16 mouse cellular contexts compared by ENCODE assay signal in the genomic region with DNA sequence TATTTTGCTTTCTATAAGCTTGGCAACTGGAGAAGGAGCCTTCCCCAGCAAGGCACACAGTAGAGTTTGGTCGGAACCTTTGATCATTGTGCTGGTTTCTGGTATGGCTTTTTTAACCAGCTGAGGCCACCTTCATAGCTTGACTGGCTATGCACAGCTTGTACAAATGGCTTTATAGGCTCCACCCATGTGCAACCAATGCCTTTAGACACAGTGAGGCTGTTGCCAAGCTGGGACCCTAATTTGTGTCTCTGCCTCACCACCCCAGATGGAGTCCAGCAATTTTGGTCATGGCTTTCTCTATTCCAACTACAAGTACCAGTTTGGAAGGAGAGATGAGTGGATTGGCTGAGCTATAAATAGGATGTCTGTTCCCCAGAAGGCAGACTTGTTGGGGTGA. TPM values are rescaled to one million over a fixed set of nuclear protein-coding genes. Genes with fewer than 3 reads are reported as not detected.
"Had no signal": no experiment of that assay in that cellular context is flagged by ENCODE, and none has a peak within 500 bp of the region (broad histone marks: within the 10 kb centered on the region; RNA-seq: fewer than 3 reads in every experiment).

No protein-coding gene starts in this region.

- H3K27me3 ChIP-seq: neural tube, embryonic 13.5 days; stomach, embryonic 15.5 days had no signal

- H3K9ac ChIP-seq: lung, embryonic 14.5 days; midbrain, embryonic 12.5 days; neural tube, embryonic 13.5 days; stomach, embryonic 15.5 days had no signal

- H3K9me3 ChIP-seq: midbrain, embryonic 10.5 days; midbrain, embryonic 12.5 days; neural tube, embryonic 13.5 days; stomach, embryonic 15.5 days had no signal

- H3K4me1 ChIP-seq: midbrain, embryonic 12.5 days; neural tube, embryonic 13.5 days had no signal

- DNase-seq: lung, embryonic 14.5 days; lung, postnatal 10 days; lung, postnatal 4 days; midbrain, embryonic 14.5 days; right cerebral cortex, postnatal 14 days; thymus, adult 2 months; thymus, postnatal 25 days; thymus, postnatal 4 days had no signal

- H3K4me2 ChIP-seq: lung, embryonic 14.5 days; midbrain, embryonic 12.5 days; neural tube, embryonic 13.5 days; stomach, embryonic 15.5 days had no signal

- H3K4me3 ChIP-seq: midbrain, embryonic 10.5 days; midbrain, embryonic 12.5 days; myocyte; neural tube, embryonic 13.5 days; stomach, embryonic 15.5 days had no signal

- H3K36me3 ChIP-seq: midbrain, embryonic 10.5 days; midbrain, embryonic 12.5 days; neural tube, embryonic 13.5 days; stomach, embryonic 15.5 days had no signal

- ATAC-seq: midbrain, embryonic 16.5 days had no signal

- H3K27ac ChIP-seq: midbrain, embryonic 10.5 days; midbrain, embryonic 12.5 days; neural tube, embryonic 13.5 days; stomach, embryonic 15.5 days; stomach, postnatal 0 days had no signal

RNA-seq across cellular contexts. Expression of a gene that starts 15.6 kb away (rescaled TPM):
- total RNA-seq: neutrophil, adult 5-6 weeks had no signal
